Mouse (Mus musculus): ENCODE results near the gene Ccnjl. TPM values are rescaled to one million over a fixed set of nuclear protein-coding genes. Genes with fewer than 3 reads are reported as not detected.

Ccnjl gene
- polyA plus RNA-seq, 1 experiment from 2014 or later: 18.5 TPM

DNA sequence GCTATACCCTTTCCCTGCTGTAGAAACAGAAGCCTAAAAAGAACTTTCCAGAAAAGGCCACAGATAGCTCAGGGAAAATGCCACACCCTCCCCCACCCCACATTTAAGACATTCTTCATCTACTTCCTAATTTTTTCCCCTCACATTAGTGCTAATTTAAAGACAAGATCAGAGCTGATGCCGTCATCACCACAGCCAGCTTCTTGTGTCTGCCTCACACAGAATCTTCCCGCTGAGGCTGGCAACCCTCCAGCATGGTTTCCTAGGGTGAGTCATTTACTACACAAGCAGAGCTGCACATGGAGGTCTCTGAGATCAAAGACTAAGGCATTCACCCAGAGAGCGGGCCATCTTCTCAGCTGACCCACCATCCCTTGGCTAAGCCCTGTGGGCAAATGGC, 33.1 kb upstream of the Ccnjl start:
- 61% methylated on average over 3 of the region's 3 CpGs for WGBS
- peaks cover 13% of the 10 kb centered on the region; the same call in 1 of the 2 replicates for H3K4me1 ChIP-seq (replicated peaks)
- H3K4me3 ChIP-seq: no peak overlapping the region
- no peak overlapping the region for H3K9ac ChIP-seq
- no peaks in the 10 kb centered on the region for H3K9me3 ChIP-seq
- no peaks in the 10 kb centered on the region for H3K36me3 ChIP-seq
- no peak for ATAC-seq (ENCODE audit: low FRiP score)
- no peak overlapping the region for H3K27ac ChIP-seq
- no peak overlapping the region for H3K4me2 ChIP-seq
- H3K27me3 ChIP-seq: no peaks in the 10 kb centered on the region

DNA sequence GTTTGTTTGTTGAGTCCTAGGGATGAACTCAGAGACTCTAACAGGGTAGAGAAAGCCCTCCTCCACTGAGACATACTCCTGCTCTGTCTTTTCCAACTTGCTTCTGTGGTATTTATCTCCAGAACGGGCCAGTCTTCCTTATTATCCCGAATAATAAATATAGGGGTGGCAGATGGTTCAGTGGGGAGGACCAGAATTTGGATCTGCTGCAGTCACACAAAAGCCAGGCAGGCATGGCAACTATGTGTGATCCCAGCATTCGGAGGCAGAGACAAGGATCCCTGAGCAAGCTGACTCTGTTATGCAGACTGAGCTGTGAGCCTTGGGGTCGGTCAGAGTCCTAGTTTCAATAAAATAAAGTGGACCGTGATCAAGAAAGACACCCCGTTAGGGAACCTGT, 27.3 kb upstream of the Ccnjl start:
- Histone ChIP-seq H3K27ac (no peak overlapping the region), H3K4me2 (no peak overlapping the region), H3K9ac (no peak overlapping the region), H3K9me3 (no peaks in the 10 kb centered on the region), H3K4me3 (no peak overlapping the region), H3K4me1 (replicated peaks) (no peaks in the 10 kb centered on the region), H3K27me3 (no peaks in the 10 kb centered on the region), H3K36me3 (no peaks in the 10 kb centered on the region)
- no peak for ATAC-seq (ENCODE audit: low FRiP score)
- WGBS: 79% methylated on average over 6 of the region's 6 CpGs

DNA sequence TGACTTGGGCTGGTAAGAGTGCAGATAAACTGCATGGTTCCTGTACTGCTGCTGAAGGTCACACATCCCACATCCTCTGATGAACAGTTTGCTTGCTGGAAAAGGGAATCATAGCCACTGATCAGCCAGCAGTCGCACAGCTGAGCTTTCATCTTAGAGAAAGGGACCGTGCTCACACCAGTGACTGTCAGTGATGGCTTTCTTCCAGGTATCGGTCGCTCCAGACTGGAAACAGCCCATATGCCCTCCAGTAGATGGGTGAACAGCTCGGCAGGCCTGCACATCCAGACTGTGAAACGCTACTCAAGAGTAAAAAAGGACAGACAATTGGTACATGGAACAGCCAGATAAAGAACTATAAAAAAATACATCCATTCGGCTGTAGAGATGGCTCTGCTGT, 23.4 kb upstream of the Ccnjl start:
- no peak for ATAC-seq (ENCODE audit: low FRiP score)
- no peaks in the 10 kb centered on the region for H3K9me3 ChIP-seq
- no peak overlapping the region for H3K9ac ChIP-seq
- H3K27me3 ChIP-seq: no peaks in the 10 kb centered on the region
- H3K36me3 ChIP-seq: no peaks in the 10 kb centered on the region
- H3K4me1 ChIP-seq (replicated peaks): no peaks in the 10 kb centered on the region
- no peak overlapping the region for H3K4me3 ChIP-seq
- H3K27ac ChIP-seq: no peak overlapping the region
- WGBS: 90% methylated on average over 7 of the region's 7 CpGs
- no peak overlapping the region for H3K4me2 ChIP-seq

DNA sequence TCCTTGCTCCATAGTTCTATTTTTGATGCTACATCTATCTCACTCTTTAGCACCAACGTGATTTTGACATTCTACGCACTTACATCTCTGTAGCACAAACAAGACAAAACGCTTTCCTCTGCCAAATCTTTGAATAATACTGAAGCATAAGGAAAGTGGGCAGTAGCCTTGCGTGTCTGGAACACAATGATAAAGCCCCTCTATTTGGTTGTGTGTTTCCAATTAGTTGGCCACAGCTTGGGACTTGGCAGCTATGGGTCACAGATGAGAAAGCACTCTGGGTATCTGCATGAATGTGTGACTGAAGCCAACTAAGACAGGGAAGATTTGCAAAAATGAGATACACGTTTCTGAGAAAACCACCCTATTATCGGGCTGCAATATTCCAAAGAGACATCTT, 20.6 kb upstream of the Ccnjl start:
- H3K9me3 ChIP-seq: no peaks in the 10 kb centered on the region
- ATAC-seq (ENCODE audit: low FRiP score): no peak
- H3K27me3 ChIP-seq: no peaks in the 10 kb centered on the region
- H3K4me2 ChIP-seq: no peak overlapping the region
- no peak overlapping the region for H3K27ac ChIP-seq
- H3K9ac ChIP-seq: no peak overlapping the region
- WGBS: 87% methylated on average over 6 of the region's 6 CpGs
- no peaks in the 10 kb centered on the region for H3K36me3 ChIP-seq
- no peaks in the 10 kb centered on the region for H3K4me1 ChIP-seq (replicated peaks)
- H3K4me3 ChIP-seq: no peak overlapping the region

DNA sequence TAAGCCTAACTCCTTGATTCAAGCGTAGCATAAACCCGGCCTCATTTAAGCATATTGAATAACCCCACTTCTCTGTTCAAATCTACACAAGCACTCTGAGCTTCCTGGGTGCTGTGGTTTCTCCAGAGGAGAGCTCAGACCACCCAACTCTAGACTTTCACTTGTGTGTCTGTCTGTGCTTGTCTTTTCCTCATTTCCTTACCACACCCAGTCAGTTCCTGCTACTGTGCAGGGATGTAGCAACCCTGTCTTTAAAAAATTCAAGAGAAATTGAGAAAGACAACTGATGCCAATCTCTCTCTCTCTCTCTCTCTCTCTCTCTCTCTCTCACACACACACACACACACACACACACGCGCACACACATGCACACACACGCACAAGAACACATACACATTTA, 18.7 kb upstream of the Ccnjl start:
- H3K27ac ChIP-seq: no peak overlapping the region

DNA sequence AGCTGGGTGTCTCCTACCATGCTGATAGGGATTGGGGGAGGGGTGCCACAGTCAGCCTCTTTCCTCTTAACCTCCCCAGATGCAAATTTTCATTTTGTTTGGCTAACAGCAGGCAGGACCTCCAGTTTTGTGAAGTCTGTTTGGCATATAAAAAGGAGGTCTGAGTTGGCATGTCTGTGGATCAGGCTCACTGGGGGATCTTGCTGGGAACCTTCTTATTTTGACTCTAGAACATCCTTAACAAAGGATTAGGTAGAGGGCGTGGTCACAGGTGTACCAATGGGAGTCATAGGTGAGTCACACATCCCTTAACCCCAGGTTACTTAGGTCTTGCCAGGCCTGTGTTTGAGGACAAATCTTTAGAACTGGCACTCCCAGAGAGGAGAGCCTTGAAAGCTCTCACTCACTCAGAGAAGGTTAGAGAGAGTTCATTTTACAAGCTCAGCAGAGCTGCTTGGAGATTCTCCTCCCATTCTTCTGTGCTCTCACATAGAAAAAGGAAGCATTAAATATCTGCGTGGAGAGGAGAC, 15.9 kb upstream of the Ccnjl start:
- H3K4me2 ChIP-seq: no peak overlapping the region
- H3K27me3 ChIP-seq: no peaks in the 10 kb centered on the region
- no peak overlapping the region for H3K4me3 ChIP-seq
- no peak overlapping the region for H3K27ac ChIP-seq
- no peaks in the 10 kb centered on the region for H3K9me3 ChIP-seq
- 65% methylated on average over 2 of the region's 2 CpGs for WGBS
- no peaks in the 10 kb centered on the region for H3K4me1 ChIP-seq (replicated peaks)
- no peak overlapping the region for H3K9ac ChIP-seq
- ATAC-seq (ENCODE audit: low FRiP score): no peak
- H3K36me3 ChIP-seq: no peaks in the 10 kb centered on the region

More for the DNA sequence above, 18.7 kb upstream of the Ccnjl start:
- H3K9me3 ChIP-seq: no peaks in the 10 kb centered on the region
- no peak overlapping the region for H3K9ac ChIP-seq
- no peak overlapping the region for H3K4me2 ChIP-seq
- H3K4me3 ChIP-seq: no peak overlapping the region
- no peak for ATAC-seq (ENCODE audit: low FRiP score)
- H3K27me3 ChIP-seq: no peaks in the 10 kb centered on the region
- WGBS: 97% methylated on average over 5 of the region's 5 CpGs
- H3K36me3 ChIP-seq: no peaks in the 10 kb centered on the region
- H3K4me1 ChIP-seq (replicated peaks): no peaks in the 10 kb centered on the region

DNA sequence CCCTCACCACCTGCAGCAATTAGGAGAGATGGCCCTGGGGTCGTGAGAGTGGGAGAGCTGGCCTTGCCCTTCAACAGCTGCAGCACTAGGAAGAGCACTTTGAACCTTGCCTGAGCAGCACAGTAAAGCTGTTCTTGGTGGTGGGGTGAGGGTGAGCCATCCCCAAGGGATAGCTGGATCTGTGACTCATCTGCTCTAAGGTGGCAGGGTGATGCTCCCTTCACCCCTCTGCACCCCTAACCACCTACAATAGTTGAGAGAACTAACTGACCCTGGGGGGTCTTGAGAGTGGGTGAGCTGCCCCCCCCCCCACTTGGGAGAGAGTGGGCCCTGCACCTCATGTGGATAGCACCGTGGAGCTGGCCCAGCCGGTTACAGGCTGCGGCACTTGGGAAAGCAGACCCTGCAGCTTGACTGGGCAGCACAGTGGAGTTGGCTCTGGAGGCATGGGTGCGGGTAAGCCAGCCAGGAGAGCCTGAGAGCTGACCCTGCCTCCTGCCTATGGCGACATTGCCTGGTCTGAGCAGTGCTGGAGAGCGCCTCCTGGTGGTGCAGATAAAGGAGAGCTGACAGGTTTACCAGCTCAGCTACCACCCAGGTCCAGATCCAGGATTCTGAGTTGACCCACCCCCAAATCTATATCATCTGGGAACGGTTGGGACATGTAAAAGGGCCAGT, 12.1 kb upstream of the Ccnjl start:
- Histone ChIP-seq H3K4me3 (no peak overlapping the region), H3K27ac (no peak overlapping the region), H3K36me3 (no peaks in the 10 kb centered on the region), H3K9ac (no peak overlapping the region), H3K27me3 (no peaks in the 10 kb centered on the region), H3K4me2 (no peak overlapping the region), H3K4me1 (replicated peaks) (no peaks in the 10 kb centered on the region), H3K9me3 (no peaks in the 10 kb centered on the region)
- ATAC-seq (ENCODE audit: low FRiP score): peak; percentile 36; the same call in 1 of the 2 replicates
- WGBS: 50% methylated on average over 8 of the region's 8 CpGs

DNA sequence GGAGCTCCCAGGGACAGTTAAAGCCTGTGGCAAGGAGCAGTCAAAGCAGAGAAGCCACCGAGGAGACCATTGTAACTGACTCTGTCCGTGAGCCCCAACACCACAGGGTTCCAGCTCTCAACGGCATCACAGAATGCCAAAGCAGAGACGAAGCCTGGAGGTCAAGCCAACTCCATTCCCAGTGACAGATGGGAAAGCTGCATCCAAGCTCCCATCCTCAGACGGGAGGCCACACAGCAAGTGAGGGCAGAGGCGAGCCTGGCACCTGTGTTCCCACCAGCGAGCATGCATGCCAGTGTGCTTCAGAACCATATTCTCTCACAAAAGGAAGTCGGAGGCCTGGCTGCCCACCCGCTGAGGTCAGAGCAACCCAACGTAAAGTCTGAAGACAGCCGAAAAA, 10.9 kb upstream of the Ccnjl start:
- no peaks in the 10 kb centered on the region for H3K9me3 ChIP-seq
- H3K27ac ChIP-seq: no peak overlapping the region
- H3K36me3 ChIP-seq: no peaks in the 10 kb centered on the region
- no peaks in the 10 kb centered on the region for H3K27me3 ChIP-seq
- no peaks in the 10 kb centered on the region for H3K4me1 ChIP-seq (replicated peaks)
- no peak overlapping the region for H3K9ac ChIP-seq
- H3K4me3 ChIP-seq: no peak overlapping the region
- H3K4me2 ChIP-seq: no peak overlapping the region
- 74% methylated on average over 11 of the region's 11 CpGs for WGBS
- ATAC-seq (ENCODE audit: low FRiP score): no peak

DNA sequence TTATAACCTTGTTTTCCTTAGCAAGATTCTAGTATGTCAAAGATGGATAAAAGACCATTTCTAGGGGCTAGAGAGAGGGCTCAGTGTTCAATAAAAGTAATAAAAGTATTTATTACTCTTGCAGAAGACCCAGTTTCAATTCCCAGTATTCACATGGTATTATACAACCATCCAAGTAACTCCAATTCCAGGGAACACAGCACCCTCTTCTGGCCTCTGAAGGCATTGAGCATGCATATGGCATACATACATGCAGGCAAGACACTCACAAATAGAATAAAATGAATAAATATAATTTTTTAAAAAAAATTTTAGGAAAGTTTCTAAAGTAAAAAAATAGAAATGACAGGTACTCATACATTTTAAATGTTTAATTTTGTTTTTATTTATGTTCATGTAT, 10.5 kb upstream of the Ccnjl start:
- no peak overlapping the region for H3K4me3 ChIP-seq
- ATAC-seq (ENCODE audit: low FRiP score): no peak
- no peak overlapping the region for H3K9ac ChIP-seq
- no peaks in the 10 kb centered on the region for H3K9me3 ChIP-seq
- no peaks in the 10 kb centered on the region for H3K4me1 ChIP-seq (replicated peaks)
- no peaks in the 10 kb centered on the region for H3K36me3 ChIP-seq
- H3K27ac ChIP-seq: no peak overlapping the region
- no peak overlapping the region for H3K4me2 ChIP-seq
- H3K27me3 ChIP-seq: no peaks in the 10 kb centered on the region

DNA sequence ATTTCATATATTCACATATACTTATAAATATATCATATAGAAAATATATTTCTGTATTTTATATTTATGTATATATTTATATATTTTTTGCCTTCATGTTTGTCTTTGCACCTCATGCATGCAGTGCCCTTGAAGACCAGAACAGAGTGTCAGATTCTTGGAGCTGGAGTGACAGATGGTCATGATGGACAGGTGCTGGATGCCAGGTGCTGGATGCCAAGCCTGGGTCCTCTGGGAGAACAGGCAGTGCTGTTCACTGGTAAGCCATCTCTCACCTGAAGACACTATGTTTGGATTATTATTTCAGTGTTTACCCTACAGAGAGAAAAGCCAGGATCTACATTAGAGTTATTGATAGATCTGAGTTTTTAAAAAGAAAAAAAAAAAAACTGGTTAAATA, 9.8 kb upstream of the Ccnjl start:
- ATAC-seq (ENCODE audit: low FRiP score): no peak
- H3K4me1 ChIP-seq (replicated peaks): no peaks in the 10 kb centered on the region
- H3K4me3 ChIP-seq: no peak overlapping the region
- no peaks in the 10 kb centered on the region for H3K27me3 ChIP-seq
- H3K9ac ChIP-seq: no peak overlapping the region
- H3K36me3 ChIP-seq: no peaks in the 10 kb centered on the region
- H3K27ac ChIP-seq: no peak overlapping the region
- H3K9me3 ChIP-seq: no peaks in the 10 kb centered on the region
- no peak overlapping the region for H3K4me2 ChIP-seq

DNA sequence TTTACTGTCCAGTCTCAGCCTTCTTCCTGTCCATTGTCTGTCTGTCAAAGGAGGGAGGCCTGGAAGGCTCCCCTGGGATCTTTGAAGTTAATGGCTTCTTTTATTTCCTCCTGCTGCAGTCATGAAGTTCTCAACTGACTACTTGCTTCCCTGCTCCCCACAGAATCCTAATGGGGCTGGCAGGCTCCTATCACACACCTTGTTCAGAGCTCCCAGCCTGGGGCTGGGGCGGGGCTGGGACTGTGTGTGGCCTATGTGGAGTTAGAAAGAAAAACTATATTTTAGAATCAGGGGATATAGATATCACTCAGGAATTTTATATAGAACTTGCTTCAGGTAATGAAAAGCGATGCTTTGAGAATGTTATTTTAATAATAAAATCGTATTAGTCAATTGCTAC, 8.1 kb upstream of the Ccnjl start:
- no peak overlapping the region for H3K4me3 ChIP-seq
- no peaks in the 10 kb centered on the region for H3K9me3 ChIP-seq
- 77% methylated on average over 3 of the region's 3 CpGs for WGBS
- no peak overlapping the region for H3K4me2 ChIP-seq
- H3K27me3 ChIP-seq: no peaks in the 10 kb centered on the region
- no peak for ATAC-seq (ENCODE audit: low FRiP score)
- H3K27ac ChIP-seq: no peak overlapping the region
- H3K4me1 ChIP-seq (replicated peaks): no peaks in the 10 kb centered on the region
- no peaks in the 10 kb centered on the region for H3K36me3 ChIP-seq
- H3K9ac ChIP-seq: no peak overlapping the region

DNA sequence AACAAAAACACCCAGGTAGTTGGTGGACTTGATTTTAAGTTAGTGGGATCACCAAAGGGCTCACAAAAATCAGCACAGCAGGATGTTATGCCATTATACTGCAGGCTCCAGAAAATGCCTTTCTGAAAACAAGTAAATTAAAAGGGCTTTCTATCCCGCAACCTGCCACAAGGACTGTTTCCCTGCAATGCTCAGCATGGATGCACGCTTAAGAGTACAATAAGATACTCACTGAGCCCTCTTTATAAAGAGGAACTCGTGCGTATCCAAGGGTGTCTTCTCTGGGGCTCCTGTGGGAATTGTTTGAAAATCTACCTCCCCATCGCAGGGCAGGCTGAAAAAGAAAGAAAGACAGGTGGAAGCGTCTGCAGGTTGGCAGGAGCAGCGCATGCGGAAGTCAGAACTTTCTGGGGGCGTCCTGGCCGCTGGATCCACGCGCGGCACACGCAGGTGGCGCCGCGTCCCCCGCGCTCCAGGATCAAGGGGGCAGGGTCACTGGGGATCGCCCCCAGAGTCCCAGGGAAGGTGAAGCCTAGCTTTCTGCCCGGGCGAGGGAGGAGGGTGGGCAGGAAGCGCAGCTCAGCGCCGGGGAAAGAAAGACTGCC, 404 bp upstream of the Ccnjl start:
- ATAC-seq (ENCODE audit: low FRiP score): peak; percentile 40
- 0 out of 2 replicates have a peak, but pooled peaks cover under 1% of the 10 kb centered on the region for H3K36me3 ChIP-seq
- WGBS: under 1% methylated on average over 25 of the region's 25 CpGs

DNA sequence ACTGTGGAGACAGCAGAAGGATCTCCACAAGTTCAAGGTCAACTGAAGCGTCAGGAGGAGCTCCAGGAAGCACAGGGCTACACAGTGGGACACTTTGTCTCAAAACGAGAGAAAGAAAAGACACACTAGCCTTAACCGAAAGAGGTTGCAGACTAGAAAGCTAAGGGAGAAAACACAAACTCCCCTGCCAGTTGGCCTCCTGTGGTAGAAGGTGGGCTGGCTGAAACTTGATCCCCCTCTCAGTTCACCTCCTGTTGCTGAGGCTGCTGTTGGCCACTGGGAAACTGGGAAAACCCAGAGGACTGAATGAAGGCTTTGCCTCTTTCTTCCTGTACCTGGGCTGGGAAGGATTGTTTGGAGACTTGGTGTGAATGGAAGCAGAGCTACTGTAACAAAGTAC, 1.5 kb downstream of the Ccnjl start:
- no peak for ATAC-seq (ENCODE audit: low FRiP score)
- Histone ChIP-seq H3K36me3 (peaks cover 10% of the 10 kb centered on the region; the same call in 1 of the 2 replicates), H3K4me3 (peak overlapping the region; percentile 78; the same call in 1 of the 2 replicates), H3K27me3 (no peaks in the 10 kb centered on the region), H3K9me3 (no peaks in the 10 kb centered on the region), H3K4me1 (replicated peaks) (peaks cover 39% of the 10 kb centered on the region), H3K27ac (peak overlapping the region; percentile 18; the same call in 1 of the 2 replicates), H3K4me2 (peak overlapping the region; percentile 97), H3K9ac (peak overlapping the region; percentile 49; the same call in 1 of the 2 replicates)
- 22% methylated on average over 3 of the region's 3 CpGs for WGBS

More for the DNA sequence above, 404 bp upstream of the Ccnjl start:
- H3K4me1 ChIP-seq (replicated peaks): peaks cover 39% of the 10 kb centered on the region
- H3K27ac ChIP-seq: peak overlapping the region; percentile 89
- H3K27me3 ChIP-seq: no peaks in the 10 kb centered on the region
- H3K4me2 ChIP-seq: peak overlapping the region; percentile 97
- peak overlapping the region; percentile 78 for H3K4me3 ChIP-seq
- H3K9me3 ChIP-seq: no peaks in the 10 kb centered on the region
- H3K9ac ChIP-seq: peak overlapping the region; percentile 84

Measured in hindbrain, embryonic 13.5 days (tissue).